Mouse (Mus musculus): ENCODE measurements around the gene Zc2hc1b. TPM values are rescaled to one million over a fixed set of nuclear protein-coding genes. Genes with fewer than 3 reads are reported as not detected.
"Not testable (repeated sequence)": the region's sequence is repeated elsewhere in the genome, so short reads cannot be mapped to it uniquely, and the experiment has no call there.

Zc2hc1b gene
- total RNA-seq, 2 experiments from 2014 or later = not detected

DNA sequence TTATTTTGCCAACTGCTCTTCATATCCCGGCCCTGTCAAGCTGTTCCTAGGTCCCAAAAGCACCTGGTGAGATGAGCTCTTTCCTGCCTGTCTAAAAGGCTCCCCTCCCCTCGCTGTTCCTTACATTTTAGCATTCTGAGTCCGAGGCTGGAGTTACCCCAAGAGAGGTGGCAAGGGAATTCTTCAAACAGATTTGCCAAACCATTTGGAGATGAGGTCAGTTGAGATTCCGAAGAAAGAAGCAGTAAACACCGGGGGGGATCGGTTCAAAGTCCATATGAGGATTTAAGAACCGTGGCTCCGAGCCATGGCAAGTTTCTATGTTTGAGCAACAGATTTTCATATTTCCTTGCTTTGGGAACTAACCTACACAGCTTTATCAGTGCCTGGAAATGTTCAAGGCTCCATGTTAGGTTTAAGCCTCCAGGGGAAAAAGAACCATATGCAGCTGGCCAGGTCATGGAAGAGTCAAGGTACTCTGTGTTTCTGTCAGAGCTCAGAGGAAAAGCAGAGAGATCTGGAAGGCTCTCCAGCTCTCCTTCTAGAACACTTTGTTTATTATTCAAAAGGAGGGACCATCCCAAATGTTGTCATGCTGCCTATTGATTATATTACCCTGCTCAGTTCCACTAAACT, 19.2 kb upstream of the Zc2hc1b start:
- no peak for TF ChIP-seq CTCF (conservative IDR thresholded peaks at IDR 0.05)
- no peak for DNase-seq (ENCODE audit: low spot score in 2 of 2)
- Histone ChIP-seq H3K4me3 (no peak overlapping the region), H3K27ac (no peak overlapping the region)

DNA sequence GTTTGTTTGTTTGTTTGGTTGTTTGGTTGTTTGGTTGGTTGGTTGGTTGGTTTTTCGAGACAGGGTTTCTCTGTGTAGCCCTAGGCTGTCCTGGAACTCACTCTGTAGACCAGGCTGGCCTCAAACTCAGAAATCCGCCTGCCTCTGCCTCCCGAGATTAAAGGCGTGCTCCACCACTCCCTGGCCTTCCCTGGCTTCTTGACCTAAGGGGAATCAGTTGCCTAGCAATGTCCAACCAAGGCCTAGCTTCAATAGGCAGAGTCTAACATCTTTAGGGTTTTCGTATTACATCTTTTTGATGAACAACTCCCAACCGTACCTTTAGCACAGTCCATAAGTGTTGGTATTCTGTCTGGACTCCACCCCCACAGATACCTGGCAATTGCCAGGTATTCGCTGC, 15.7 kb upstream of the Zc2hc1b start:
- H3K27ac ChIP-seq; DNase-seq (ENCODE audit: low spot score in 2 of 2): not testable (repeated sequence)
- H3K4me3 ChIP-seq = peak overlapping the region; percentile 99

DNA sequence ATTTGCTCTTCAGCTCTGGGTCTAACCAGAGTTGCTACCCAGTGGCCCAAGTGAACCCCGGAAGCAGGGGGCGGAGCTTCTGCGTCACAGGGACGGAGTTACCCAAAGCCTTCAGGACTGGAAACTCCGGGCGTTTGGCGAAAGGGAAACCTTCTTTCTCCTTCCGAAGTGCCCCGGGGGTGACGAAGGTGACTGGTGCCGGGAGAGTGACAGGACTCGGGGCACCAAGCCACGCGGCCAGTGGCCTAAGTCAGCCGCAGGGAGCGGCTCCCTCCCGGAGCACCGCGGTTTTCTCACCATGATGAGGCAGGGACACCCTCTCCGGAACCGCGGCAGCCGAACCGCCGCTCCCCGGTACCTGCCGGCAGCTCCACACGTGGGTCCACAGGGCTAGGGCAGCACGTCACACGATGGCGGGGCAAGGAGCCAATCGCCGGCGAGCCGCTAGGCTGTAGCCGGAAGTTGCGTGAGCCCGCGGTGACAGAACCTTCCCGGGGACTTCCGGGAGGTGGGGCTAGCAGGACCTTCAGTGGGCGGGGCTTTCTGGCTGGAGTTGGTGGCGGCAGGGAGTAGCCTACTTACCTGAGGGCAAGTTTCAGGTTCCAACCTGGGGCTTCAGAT, 15.0 kb upstream of the Zc2hc1b start, which contains the start of gene Ltv1:
Gene Ltv1, minus strand, starts transcription at position 438 of the 621 bp plus-strand sequence.
- TF ChIP-seq CTCF (conservative IDR thresholded peaks at IDR 0.05) = peak; percentile 58
- Histone ChIP-seq H3K27ac (peak within 1 kb of the TSS; percentile 88), H3K4me3 (peak within 1 kb of the TSS; percentile 99)
- DNase-seq (ENCODE audit: low spot score in 2 of 2) = peak; percentile 95 to 98

GRCm38 (mm10) chr10:13189881-13190280, 12.1 kb upstream of the Zc2hc1b start:
- Histone ChIP-seq H3K4me3 (no peak overlapping the region), H3K27ac (no peak overlapping the region)
- TF ChIP-seq CTCF (conservative IDR thresholded peaks at IDR 0.05) = no peak
- DNase-seq (ENCODE audit: low spot score in 2 of 2) = no peak

- DNase-seq (ENCODE audit: low spot score in 2 of 2) = no peak
- H3K4me3 ChIP-seq = no peak overlapping the region
- no peak for TF ChIP-seq CTCF (conservative IDR thresholded peaks at IDR 0.05)
- H3K27ac ChIP-seq = no peak overlapping the region
Measured at GRCm38 (mm10) chr10:13186754-13187153, 8.9 kb upstream of the Zc2hc1b start.

- DNase-seq (ENCODE audit: low spot score in 2 of 2) = no peak
- no peak overlapping the region for H3K27ac ChIP-seq
- TF ChIP-seq CTCF (conservative IDR thresholded peaks at IDR 0.05) = no peak
- no peak overlapping the region for H3K4me3 ChIP-seq
Measured at GRCm38 (mm10) chr10:13184170-13184766, 6.4 kb upstream of the Zc2hc1b start.

DNA sequence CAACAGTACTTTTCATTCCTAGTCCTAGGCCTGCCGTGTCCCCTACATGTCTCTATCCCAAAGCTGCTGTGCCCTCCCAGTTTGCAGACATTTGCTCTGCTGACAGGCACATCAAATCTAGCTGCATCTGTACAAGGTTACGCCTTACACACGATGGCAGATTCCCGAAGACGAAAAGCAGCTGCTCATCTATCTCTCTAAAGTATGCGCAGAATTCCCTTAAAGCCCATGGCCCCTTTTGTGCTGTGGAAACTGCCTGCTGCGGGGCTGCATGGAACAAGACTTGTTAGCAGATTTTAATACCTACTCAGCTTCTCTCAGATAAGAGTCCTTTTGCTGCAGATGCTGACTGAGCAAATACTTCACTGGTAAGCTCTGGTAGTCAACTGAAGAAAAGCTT, 2.4 kb upstream of the Zc2hc1b start:
- H3K4me3 ChIP-seq = no peak overlapping the region
- DNase-seq (ENCODE audit: low spot score in 2 of 2) = no peak
- no peak overlapping the region for H3K27ac ChIP-seq
- no peak for TF ChIP-seq CTCF (conservative IDR thresholded peaks at IDR 0.05)

DNA sequence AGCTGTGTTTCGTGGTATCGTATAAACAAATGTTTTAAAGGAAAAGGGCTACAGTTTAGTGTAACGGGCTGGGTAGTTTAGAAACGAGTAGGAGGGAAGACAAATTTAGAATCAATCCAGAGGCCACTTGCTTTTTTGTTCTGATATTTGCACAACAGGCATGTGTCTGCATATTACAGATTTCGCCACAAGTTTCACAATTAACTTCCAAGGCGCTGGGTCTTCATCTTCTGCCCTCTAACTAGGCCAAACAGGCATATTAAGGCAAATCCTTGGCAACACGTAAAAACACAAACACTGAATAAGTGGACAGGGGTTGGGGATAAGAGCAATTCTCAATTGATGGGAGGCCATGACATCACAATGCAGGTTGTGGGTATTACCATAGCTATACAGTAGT, 2.0 kb downstream of the Zc2hc1b start:
- DNase-seq (ENCODE audit: low spot score in 2 of 2) = no peak
- no peak for TF ChIP-seq CTCF (conservative IDR thresholded peaks at IDR 0.05)
- no peak overlapping the region for H3K4me3 ChIP-seq
- H3K27ac ChIP-seq = no peak overlapping the region

DNA sequence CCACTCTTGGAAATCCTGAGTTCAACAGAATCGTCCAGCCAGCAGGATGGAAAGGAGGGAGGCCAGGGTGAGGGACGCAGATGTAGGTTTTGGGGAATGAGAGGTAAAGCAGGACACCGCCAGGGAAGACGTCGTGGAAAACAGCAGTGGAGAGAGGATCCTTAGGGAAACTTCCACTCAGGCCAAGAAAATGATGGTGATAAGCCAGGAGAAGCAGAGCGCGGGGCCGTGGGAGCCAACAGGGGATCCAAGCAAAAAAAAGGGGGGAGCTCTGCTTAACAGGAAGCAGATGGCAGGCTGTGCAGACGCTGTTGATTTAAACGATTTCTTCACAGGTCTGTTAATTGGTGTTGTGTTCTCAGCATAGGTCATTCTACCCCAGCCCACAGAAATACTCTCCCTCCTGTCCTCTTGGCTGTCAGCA, 5.0 kb downstream of the Zc2hc1b start:
- no peak for DNase-seq (ENCODE audit: low spot score in 2 of 2)
- H3K4me3 ChIP-seq = no peak overlapping the region
- no peak for TF ChIP-seq CTCF (conservative IDR thresholded peaks at IDR 0.05)
- H3K27ac ChIP-seq = no peak overlapping the region

DNA sequence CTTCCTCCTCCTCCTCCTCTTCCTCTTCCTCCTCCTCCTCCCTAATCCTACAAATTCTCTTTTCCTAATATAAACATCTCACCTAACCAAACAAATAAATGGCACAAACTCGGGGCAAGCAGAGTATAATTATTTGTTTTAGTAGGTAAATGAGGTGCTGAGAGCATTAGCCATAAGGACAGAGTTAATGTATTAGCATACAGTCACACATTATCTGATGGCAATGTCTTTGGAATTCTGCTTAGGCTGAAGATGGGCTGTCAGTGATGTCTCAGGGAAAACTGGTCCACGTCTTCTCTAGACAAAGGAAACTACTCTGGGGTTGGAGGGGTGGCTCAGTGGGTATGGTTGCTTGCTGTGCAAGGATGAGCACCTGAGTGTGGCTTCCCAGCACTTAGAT, 6.4 kb downstream of the Zc2hc1b start:
- DNase-seq (ENCODE audit: low spot score in 2 of 2) = no peak
- Histone ChIP-seq H3K27ac (no peak overlapping the region), H3K4me3 (no peak overlapping the region)
- TF ChIP-seq CTCF (conservative IDR thresholded peaks at IDR 0.05) = no peak

DNA sequence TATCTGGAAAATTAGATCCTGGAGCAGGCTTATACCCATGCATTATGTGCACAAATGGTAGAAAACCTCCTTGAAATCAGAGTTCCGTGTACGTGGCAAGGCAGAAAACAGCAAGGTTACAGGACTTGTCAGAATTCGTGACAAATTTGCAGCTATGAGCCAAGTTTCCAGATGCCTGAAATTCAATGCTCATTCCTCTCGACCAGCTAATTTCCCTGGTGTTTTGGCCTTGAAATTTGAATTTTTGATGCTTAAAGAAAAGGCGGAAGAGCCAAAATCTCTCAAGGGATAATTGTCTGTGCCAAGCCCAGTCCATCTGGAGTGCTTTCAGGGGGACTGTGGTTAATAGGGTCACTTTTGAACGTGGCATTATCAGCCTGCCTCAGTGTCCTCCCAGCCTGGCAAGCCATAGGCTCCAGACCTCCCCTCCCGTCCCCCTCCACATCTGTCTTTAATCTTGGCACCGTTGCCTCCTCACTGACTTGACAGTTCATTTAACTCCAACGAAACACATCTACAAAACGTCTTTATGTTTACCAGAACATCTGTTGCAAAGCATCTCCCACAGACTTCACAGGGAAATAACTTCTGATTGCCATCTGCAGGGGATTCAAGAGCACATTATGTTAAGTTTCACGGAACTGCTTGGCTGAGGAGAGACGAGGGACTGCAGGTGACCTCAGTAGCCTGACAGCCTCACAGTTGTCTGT, 6.9 kb downstream of the Zc2hc1b start:
- peak in 1 of 2 experiments; percentile 9 for DNase-seq (ENCODE audit: low spot score in 2 of 2)
- TF ChIP-seq CTCF (conservative IDR thresholded peaks at IDR 0.05) = no peak
- Histone ChIP-seq H3K27ac (no peak overlapping the region), H3K4me3 (no peak overlapping the region)

GRCm38 (mm10) chr10:13168461-13168860, 9.4 kb downstream of the Zc2hc1b start:
- Histone ChIP-seq H3K27ac (no peak overlapping the region), H3K4me3 (no peak overlapping the region)
- no peak for TF ChIP-seq CTCF (conservative IDR thresholded peaks at IDR 0.05)
- no peak for DNase-seq (ENCODE audit: low spot score in 2 of 2)

DNA sequence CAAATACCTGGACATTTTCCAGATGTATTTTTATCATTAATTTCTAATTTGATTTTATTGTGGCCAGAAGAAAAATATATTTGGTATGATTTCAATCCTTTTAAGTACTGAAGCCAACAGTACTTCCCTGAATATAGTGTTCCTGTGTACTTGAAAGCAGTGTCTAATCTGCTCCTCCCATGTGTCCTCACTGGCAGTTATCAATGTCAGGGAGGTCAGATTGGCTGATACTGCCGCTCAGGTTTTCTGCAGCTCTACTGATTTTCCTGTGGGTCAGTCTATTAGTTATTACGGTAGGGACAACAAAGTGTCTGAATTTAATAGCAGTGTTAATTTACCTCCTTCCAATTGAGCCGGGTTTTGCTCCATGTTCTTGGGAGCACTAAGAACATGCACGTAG, 15.8 kb downstream of the Zc2hc1b start:
- no peak for TF ChIP-seq CTCF (conservative IDR thresholded peaks at IDR 0.05)
- DNase-seq (ENCODE audit: low spot score in 2 of 2) = no peak
- Histone ChIP-seq H3K27ac (no peak overlapping the region), H3K4me3 (no peak overlapping the region)

All from layer of hippocampus, adult 2 months (tissue).